Mouse (Mus musculus) thymus, adult 2 months (tissue): ENCODE results near the gene Gm3415.
"Not testable (repeated sequence)": the region's sequence is repeated elsewhere in the genome, so short reads cannot be mapped to it uniquely, and the experiment has no call there.

Experiments
- CTCF ChIP-seq: fragments of 200-500 bp; IDR thresholded peaks from 2 replicates; pipeline ENCODE4 v1.5.1; 2012; ENCODE audit warnings: mild to moderate bottlenecking, control low read depth, low read length, moderate library complexity, borderline replicate concordance; ENCODE audit not compliant: control insufficient read depth, poor library complexity, insufficient read depth; ENCODE audit errors: extremely low read depth
- POLR2A ChIP-seq: fragments of 200-500 bp; IDR thresholded peaks from 2 replicates; pipeline ENCODE4 v1.6.1; 2012; ENCODE audit warnings: mild to moderate bottlenecking, low read length, control low read depth, moderate library complexity; ENCODE audit not compliant: control insufficient read depth, poor library complexity, insufficient read depth; ENCODE audit errors: extremely low read depth

GRCm38 (mm10) chr5:146555836-146556235 is at the start of gene Gm3415:
- not testable (repeated sequence) for TF ChIP-seq POLR2A, CTCF
